Mouse (Mus musculus): Measurements from ENCODE around the gene Fzd10. TPM values are rescaled to one million over a fixed set of nuclear protein-coding genes. Genes with fewer than 3 reads are reported as not detected.

Fzd10 gene
- not detected in 2 replicates for total RNA-seq (2017)

DNA sequence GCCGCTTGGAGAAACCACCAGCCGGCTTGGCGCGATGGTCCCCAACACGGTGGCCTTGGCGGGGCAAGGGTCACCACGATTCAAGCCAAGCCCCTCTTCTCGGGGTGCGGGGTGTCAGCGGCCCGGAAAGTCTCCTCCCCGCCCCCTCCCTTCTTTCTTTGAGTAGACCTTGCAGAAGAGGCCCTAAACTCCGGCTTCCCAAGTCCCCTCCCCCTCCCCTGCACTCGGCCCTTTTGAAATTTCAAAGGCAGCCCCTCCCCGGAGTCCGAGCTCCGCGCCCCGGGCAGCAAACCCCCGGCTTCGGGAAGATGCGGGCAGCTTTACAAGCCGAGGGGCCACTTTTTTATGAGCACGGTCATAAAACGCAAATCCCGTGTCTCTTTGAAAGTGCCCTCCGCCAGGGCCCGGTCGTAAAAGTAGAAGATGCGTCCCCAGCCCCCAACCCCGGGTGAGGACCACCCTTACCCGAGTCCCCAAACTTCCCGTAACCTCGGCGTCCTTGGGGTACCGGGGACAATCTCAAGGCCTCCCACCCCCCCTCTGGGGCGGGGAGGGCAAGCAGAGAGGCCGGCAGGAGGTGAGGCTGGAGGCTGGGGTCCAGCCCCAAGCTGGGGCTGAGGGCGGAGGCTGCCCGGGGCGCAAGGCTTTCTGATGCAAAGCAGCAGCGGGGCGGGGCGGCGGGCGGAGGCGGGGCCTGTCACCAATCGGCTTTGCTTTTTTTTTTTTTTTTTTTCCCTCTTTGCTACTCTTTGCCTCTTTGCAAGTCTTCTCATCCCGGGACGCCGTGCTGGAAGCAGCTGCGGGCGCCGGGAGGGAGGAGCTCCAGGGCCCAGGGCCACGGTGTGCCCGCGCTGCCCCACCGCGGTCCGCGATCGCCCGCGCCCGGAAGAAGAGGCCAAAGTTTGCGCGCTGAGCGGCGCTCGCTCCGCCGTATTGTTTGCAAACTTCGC, at the start of gene Fzd10:
Fzd10 (plus strand) TSS at position 773 of the 950 bp plus-strand sequence.
- no peak for ATAC-seq (replicated peaks in 1 of 2; ENCODE audit: insufficient read depth in 1 of 2, low FRiP score in 2 of 2, low TSS enrichment in 1 of 2, low read depth in 1 of 2, poor library complexity in 2 of 2, severe bottlenecking in 2 of 2)

DNA sequence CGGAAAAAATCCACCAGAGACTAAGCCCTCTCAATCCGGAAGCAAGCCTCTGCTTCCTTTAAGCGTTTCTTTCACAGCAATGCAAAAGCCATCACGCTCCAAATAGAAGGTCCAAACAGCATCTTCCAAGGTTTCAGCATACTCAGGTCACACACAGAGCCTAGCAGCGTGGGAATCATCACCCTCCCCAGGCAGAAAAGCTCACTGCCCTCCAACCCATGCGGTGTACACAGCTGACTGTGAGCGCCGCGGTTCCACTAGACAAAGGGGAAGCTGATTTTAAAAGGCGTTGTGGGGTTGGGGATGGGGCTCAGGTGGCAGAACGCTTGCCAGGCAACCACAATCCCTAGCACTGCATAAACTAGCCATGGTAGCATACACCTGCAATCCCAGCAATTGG, 49.2 kb upstream of the Fzd10 start:
- ATAC-seq (replicated peaks in 1 of 2; ENCODE audit: insufficient read depth in 1 of 2, low FRiP score in 2 of 2, low TSS enrichment in 1 of 2, low read depth in 1 of 2, poor library complexity in 2 of 2, severe bottlenecking in 2 of 2): no peak

- no peak for ATAC-seq (replicated peaks in 1 of 2; ENCODE audit: insufficient read depth in 1 of 2, low FRiP score in 2 of 2, low TSS enrichment in 1 of 2, low read depth in 1 of 2, poor library complexity in 2 of 2, severe bottlenecking in 2 of 2)
Observed at GRCm38 (mm10) chr5:128552136-128552890, 48.3 kb upstream of the Fzd10 start.

GRCm38 (mm10) chr5:128558126-128558525, 42.5 kb upstream of the Fzd10 start:
- no peak for ATAC-seq (replicated peaks in 1 of 2; ENCODE audit: insufficient read depth in 1 of 2, low FRiP score in 2 of 2, low TSS enrichment in 1 of 2, low read depth in 1 of 2, poor library complexity in 2 of 2, severe bottlenecking in 2 of 2)

DNA sequence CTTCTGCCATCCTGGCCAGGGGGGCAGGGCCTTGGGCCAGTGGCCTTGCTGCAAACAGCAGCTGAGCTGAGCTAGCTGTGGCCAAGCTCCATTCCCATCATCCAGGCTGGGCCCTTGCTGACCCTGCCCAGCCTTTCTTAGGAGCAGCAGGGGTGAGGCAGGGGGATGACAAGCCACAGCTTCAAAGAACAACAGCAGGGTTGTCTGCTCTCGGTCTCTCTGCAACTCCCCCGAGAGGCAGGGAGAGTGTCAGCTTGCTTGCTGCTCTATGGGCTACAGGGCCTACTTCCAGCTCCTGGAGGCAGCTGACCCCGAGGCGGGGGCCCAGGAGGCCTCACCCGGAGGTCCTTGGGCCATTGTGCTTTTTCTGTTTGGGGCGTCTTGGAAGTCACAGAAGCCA, 33.3 kb upstream of the Fzd10 start:
- no peak for ATAC-seq (replicated peaks in 1 of 2; ENCODE audit: insufficient read depth in 1 of 2, low FRiP score in 2 of 2, low TSS enrichment in 1 of 2, low read depth in 1 of 2, poor library complexity in 2 of 2, severe bottlenecking in 2 of 2)

DNA sequence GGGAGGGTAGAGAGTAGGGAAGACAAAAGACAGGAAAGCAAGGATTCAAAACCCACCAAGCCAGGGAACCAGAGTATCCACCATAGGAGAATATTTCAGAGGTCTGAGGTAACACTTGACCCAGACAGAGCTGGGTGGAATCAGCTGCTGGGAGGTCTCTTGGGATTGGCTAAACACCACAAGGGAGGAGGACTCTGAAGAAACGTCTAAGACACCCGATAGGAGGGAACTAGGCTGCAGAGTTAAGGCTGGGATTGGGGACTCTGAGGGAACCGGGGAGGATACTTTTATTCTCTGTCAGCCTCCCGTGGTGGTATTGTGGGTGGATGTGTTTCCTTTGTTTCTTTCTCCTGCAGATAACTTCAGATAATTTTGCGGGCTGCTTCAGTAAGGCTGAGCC, 31.7 kb upstream of the Fzd10 start:
- ATAC-seq (replicated peaks in 1 of 2; ENCODE audit: insufficient read depth in 1 of 2, low FRiP score in 2 of 2, low TSS enrichment in 1 of 2, low read depth in 1 of 2, poor library complexity in 2 of 2, severe bottlenecking in 2 of 2): no peak

- no peak for ATAC-seq (replicated peaks in 1 of 2; ENCODE audit: insufficient read depth in 1 of 2, low FRiP score in 2 of 2, low TSS enrichment in 1 of 2, low read depth in 1 of 2, poor library complexity in 2 of 2, severe bottlenecking in 2 of 2)
Observed at GRCm38 (mm10) chr5:128570091-128570490, 30.6 kb upstream of the Fzd10 start.

DNA sequence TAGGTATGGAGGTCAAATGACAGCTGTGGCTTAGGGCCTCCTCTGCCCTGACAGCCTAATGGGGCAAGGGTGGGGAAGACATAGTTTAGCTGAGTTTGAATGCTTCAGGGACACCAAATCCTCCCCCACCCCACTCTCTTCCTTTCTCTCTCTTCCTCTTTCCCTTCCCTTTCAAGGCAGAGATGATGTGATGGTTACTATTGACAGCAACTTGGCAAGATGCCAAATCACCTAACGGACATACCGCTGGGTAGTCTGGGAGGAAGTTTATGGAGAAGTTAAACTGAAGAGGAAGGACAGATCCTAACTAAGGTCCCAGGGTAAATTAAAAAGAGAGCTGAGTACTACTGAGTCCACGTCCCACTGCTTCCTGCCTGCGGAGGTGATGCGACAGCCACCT, 29.8 kb upstream of the Fzd10 start:
- no peak for ATAC-seq (replicated peaks in 1 of 2; ENCODE audit: insufficient read depth in 1 of 2, low FRiP score in 2 of 2, low TSS enrichment in 1 of 2, low read depth in 1 of 2, poor library complexity in 2 of 2, severe bottlenecking in 2 of 2)

DNA sequence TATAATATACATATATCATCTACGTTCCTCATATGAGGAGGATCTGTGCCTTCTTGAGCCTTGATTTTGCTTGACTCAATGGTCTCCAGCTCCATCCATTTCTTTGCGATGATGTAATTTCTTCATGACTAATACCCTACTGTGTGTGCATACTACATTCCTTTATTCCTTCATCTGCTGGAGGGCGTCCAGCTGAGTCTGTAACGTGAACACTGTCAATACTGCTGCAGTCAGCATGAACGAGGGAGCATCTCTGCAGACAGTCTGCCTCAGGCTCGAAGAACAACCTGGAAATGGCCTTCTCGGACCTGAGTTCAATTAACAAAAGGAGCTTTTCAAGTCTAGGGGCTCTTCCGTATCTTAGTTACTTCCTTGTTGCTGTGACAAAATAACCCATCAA, 28.9 kb upstream of the Fzd10 start:
- no peak for ATAC-seq (replicated peaks in 1 of 2; ENCODE audit: insufficient read depth in 1 of 2, low FRiP score in 2 of 2, low TSS enrichment in 1 of 2, low read depth in 1 of 2, poor library complexity in 2 of 2, severe bottlenecking in 2 of 2)

- ATAC-seq (replicated peaks in 1 of 2; ENCODE audit: insufficient read depth in 1 of 2, low FRiP score in 2 of 2, low TSS enrichment in 1 of 2, low read depth in 1 of 2, poor library complexity in 2 of 2, severe bottlenecking in 2 of 2): no peak
Observed at GRCm38 (mm10) chr5:128575997-128576579, 24.6 kb upstream of the Fzd10 start.

GRCm38 (mm10) chr5:128579047-128579650, 21.5 kb upstream of the Fzd10 start:
- ATAC-seq (replicated peaks in 1 of 2; ENCODE audit: insufficient read depth in 1 of 2, low FRiP score in 2 of 2, low TSS enrichment in 1 of 2, low read depth in 1 of 2, poor library complexity in 2 of 2, severe bottlenecking in 2 of 2): no peak

- ATAC-seq (replicated peaks in 1 of 2; ENCODE audit: insufficient read depth in 1 of 2, low FRiP score in 2 of 2, low TSS enrichment in 1 of 2, low read depth in 1 of 2, poor library complexity in 2 of 2, severe bottlenecking in 2 of 2): no peak
Observed at GRCm38 (mm10) chr5:128580931-128581330, 19.7 kb upstream of the Fzd10 start.

DNA sequence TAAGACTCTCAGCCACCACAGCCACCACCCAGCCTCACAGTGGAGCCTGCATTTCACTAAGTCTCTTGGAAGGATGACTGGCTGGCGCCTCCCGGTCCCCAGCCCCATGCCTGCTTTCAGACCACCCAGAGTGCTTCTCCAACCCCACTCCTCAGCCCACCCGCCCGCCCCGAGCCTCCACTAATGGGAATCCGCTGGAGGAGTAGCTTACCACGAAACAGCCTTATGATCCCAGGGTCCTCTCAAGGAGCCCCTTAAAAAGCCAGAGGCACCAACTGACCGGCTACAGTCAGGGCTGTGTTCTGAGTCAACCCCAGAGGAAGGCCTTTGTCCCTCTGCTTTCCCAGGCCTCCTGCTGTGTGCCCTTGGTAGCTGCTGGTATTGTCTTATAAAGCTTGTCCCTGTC, 19.1 kb upstream of the Fzd10 start:
- ATAC-seq (replicated peaks in 1 of 2; ENCODE audit: insufficient read depth in 1 of 2, low FRiP score in 2 of 2, low TSS enrichment in 1 of 2, low read depth in 1 of 2, poor library complexity in 2 of 2, severe bottlenecking in 2 of 2): no peak

GRCm38 (mm10) chr5:128589231-128589630, 11.4 kb upstream of the Fzd10 start:
- ATAC-seq (replicated peaks in 1 of 2; ENCODE audit: insufficient read depth in 1 of 2, low FRiP score in 2 of 2, low TSS enrichment in 1 of 2, low read depth in 1 of 2, poor library complexity in 2 of 2, severe bottlenecking in 2 of 2): no peak

- ATAC-seq (replicated peaks in 1 of 2; ENCODE audit: insufficient read depth in 1 of 2, low FRiP score in 2 of 2, low TSS enrichment in 1 of 2, low read depth in 1 of 2, poor library complexity in 2 of 2, severe bottlenecking in 2 of 2): no peak
Observed at GRCm38 (mm10) chr5:128593446-128593845, 7.2 kb upstream of the Fzd10 start.

DNA sequence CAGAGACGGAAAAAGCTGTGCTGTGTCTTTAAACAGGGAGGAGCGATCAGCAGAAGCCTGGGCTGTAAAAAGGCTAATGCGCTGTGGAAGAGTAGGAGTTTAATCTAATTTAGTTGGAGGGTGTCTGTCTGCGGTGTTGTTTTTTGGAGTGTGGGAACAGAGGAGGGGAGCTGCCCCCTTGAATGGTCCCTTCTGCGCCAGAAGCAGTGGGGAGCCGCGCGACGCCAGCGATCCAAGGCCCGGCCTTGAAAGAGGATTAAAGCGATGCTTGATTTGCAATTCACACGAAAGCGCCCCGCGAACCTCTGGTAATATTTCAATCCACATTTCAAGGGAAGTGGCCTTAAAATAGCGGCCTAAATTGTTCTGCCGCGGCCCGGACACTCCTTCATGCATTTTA, 3.8 kb upstream of the Fzd10 start:
- ATAC-seq (replicated peaks in 1 of 2; ENCODE audit: insufficient read depth in 1 of 2, low FRiP score in 2 of 2, low TSS enrichment in 1 of 2, low read depth in 1 of 2, poor library complexity in 2 of 2, severe bottlenecking in 2 of 2): no peak

DNA sequence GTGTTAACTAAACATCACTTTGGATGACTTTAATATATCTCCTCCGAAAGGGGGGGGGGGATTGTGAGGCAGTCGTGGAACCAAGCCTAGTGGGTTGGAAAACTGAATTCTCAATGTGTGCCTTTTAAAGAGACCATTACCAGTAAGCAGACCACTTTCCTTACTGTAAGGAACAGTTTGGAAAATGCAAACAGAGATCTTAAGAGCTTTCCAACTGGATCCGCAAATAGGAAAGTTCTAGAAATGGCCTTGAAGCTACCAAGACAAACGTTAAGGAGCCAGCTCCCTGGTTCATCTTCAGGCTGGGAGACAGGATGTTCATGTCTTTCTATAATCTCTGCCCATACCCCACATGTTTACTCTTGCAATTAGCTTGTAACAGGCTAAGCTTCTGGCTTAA, 3.3 kb upstream of the Fzd10 start:
- no peak for ATAC-seq (replicated peaks in 1 of 2; ENCODE audit: insufficient read depth in 1 of 2, low FRiP score in 2 of 2, low TSS enrichment in 1 of 2, low read depth in 1 of 2, poor library complexity in 2 of 2, severe bottlenecking in 2 of 2)

Measured in hematopoietic stem cell, adult 5-6 weeks (primary cell).